Mouse (Mus musculus): Measurements from ENCODE around the gene Sox2. TPM values are rescaled to one million over a fixed set of nuclear protein-coding genes. Genes with fewer than 3 reads are reported as not detected.

Gene Sox2
- polyA plus RNA-seq, 1 experiment: 0.03 TPM

DNA sequence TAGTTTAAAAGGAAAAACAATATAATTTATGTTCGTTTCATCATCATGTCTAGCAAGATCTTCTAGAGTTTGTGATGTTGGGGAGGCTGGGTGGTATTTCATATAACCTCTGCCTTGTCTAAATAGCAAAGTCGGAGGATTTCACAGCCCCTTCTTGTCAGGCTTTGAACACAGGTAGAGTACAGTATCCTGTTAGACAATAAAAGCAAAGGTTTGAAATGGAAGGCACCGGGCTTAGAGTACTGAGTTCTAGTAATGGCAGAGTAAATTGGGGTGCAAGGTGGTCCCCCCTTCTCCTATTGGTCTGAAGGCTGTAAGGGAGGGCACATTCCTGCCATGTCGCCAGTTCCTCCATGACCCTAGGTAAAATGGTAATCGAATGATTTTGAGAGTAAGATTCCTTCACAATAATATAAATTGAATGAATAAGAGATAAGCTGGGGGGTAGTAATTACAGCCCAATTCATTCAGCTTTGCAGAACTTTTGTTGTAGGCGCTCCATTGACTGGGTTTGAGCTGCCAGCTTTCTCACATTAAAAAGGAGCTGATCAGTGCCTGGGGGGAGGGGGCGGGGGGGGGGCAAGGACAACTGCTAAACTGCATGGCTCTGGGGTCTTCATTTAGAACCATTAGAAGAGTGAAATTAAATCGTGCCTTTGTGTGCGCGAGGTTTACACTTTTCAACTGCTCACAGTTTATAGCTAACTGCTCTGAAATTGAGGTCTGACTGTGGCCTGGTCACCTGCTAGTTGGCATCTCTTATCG, 5.3 kb downstream of the Sox2 start:
- TF ChIP-seq POLR2A (IDR thresholded peaks at IDR 0.05; ENCODE audit: low read depth, low read length): no peak
- no peak for TF ChIP-seq CTCF (conservative IDR thresholded peaks at IDR 0.05; ENCODE audit: insufficient read depth, insufficient read length, low read depth, low read length)
- no peak for DNase-seq
- Histone ChIP-seq H3K4me1 (ENCODE audit: control insufficient read depth, insufficient read depth, low read length) (no peaks in the 10 kb centered on the region), H3K4me3 (ENCODE audit: insufficient read depth, low read depth, low read length) (no peak overlapping the region), H3K36me3 (ENCODE audit: control insufficient read depth, insufficient read depth, low read length) (no peaks in the 10 kb centered on the region), H3K27me3 (replicated peaks; ENCODE audit: control insufficient read depth, insufficient read depth, low read length) (peaks cover 25% of the 10 kb centered on the region), H3K27ac (ENCODE audit: insufficient read depth, low read depth, low read length) (no peak overlapping the region)
- WGBS: 18% methylated on average over 11 of the region's 11 CpGs

DNA sequence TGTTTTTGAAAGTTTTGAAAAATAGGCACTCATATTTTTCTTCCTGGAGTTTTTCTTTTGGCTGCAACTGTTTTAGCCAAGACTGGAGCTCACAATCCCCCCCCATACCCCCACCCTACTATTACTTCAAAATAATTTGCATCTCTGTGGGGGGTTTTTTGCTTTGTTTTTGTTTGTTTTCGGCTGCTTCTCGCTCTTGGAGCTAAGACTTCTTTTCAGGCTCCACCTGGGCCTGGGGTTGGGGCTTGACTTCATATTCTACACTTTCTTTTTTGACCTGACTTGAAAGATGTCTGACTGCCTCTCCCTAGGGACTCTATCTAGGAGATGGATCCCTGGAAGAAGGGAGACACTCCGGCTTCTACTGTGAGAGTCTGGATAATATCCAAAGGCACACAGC, 5.9 kb downstream of the Sox2 start:
- WGBS: 26% methylated on average over 3 of the region's 3 CpGs

DNA sequence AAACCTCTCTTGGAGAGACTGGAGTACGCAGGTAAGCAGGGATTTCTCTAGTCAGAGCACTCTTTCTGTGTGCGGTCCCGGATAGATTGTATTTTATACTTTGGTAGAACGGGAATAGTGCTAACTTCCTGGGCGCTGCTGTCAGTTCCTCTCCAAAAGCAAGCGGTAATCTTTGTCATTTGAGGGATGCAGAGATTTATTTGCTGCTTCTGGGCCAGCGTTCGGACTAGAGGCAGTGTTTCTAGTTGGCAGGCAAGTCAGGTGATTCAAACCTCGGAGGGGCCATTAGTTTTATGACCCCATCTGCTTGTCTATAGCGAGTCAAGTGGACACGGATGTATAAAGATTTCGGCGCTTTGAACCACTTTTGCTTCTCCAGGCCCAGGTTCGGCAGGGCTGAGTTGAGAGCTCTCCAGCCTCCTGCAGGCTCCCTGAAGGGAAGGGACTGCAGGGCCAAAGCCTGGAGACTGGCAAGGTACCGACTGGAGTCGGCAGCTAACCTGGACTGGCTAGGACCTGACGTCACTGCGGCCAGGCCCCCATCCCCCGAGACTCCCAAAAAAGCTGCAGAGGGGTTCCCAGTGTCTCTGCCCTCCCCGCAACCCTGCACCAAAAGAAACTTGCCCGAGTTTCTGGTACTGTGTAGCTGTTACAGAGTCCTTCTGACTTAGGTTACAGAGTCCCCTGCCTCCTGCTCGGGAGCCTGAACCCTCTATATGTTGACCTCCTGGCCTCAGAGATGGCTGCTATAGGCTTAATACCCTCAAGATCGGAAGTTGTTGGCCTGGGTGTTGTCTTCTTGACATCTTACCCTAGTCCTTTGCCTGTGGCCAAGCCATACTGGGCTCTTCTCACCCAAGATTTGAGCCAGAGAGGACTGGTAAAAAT, 6.9 kb downstream of the Sox2 start:
- TF ChIP-seq CTCF (conservative IDR thresholded peaks at IDR 0.05; ENCODE audit: insufficient read depth, insufficient read length, low read depth, low read length): no peak
- no peak for TF ChIP-seq POLR2A (IDR thresholded peaks at IDR 0.05; ENCODE audit: low read depth, low read length)
- H3K27ac ChIP-seq (ENCODE audit: insufficient read depth, low read depth, low read length): no peak overlapping the region
- no peaks in the 10 kb centered on the region for H3K4me1 ChIP-seq (ENCODE audit: control insufficient read depth, insufficient read depth, low read length)
- WGBS: 9% methylated on average over 23 of the region's 23 CpGs
- H3K36me3 ChIP-seq (ENCODE audit: control insufficient read depth, insufficient read depth, low read length): no peaks in the 10 kb centered on the region
- H3K4me3 ChIP-seq (ENCODE audit: insufficient read depth, low read depth, low read length): no peak overlapping the region
- peaks cover 17% of the 10 kb centered on the region for H3K27me3 ChIP-seq (replicated peaks; ENCODE audit: control insufficient read depth, insufficient read depth, low read length)
- no peak for DNase-seq

More for the DNA sequence above, 5.9 kb downstream of the Sox2 start:
- Histone ChIP-seq H3K27ac (ENCODE audit: insufficient read depth, low read depth, low read length) (no peak overlapping the region), H3K27me3 (replicated peaks; ENCODE audit: control insufficient read depth, insufficient read depth, low read length) (peaks cover 20% of the 10 kb centered on the region), H3K4me3 (ENCODE audit: insufficient read depth, low read depth, low read length) (no peak overlapping the region), H3K4me1 (ENCODE audit: control insufficient read depth, insufficient read depth, low read length) (no peaks in the 10 kb centered on the region), H3K36me3 (ENCODE audit: control insufficient read depth, insufficient read depth, low read length) (no peaks in the 10 kb centered on the region)
- TF ChIP-seq POLR2A (IDR thresholded peaks at IDR 0.05; ENCODE audit: low read depth, low read length): no peak
- TF ChIP-seq CTCF (conservative IDR thresholded peaks at IDR 0.05; ENCODE audit: insufficient read depth, insufficient read length, low read depth, low read length): no peak
- DNase-seq: no peak

DNA sequence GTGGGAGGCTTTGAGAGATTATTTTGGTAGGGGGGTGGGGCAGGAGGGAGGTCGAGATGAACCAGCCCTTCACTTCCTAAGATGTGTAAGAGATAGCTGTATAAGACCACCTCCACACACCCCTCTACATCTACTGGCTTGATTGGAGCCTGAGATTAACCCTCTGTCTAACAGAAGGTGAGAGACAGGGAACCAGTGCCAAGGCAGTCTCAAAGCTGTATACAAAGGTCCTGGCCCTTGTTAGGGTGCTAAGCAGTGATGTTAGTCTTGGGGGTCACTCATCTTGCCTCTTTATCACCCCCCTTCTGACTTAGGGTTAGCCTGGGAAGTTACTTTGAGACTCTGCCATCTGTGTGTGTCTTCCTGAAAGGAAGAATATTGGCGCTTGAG, 7.5 kb downstream of the Sox2 start:
- WGBS: 37% methylated on average over 2 of the region's 2 CpGs
- Histone ChIP-seq H3K4me3 (ENCODE audit: insufficient read depth, low read depth, low read length) (no peak overlapping the region), H3K36me3 (ENCODE audit: control insufficient read depth, insufficient read depth, low read length) (no peaks in the 10 kb centered on the region), H3K27ac (ENCODE audit: insufficient read depth, low read depth, low read length) (no peak overlapping the region), H3K27me3 (replicated peaks; ENCODE audit: control insufficient read depth, insufficient read depth, low read length) (peaks cover 17% of the 10 kb centered on the region), H3K4me1 (ENCODE audit: control insufficient read depth, insufficient read depth, low read length) (no peaks in the 10 kb centered on the region)
- no peak for TF ChIP-seq POLR2A (IDR thresholded peaks at IDR 0.05; ENCODE audit: low read depth, low read length)
- DNase-seq: no peak

DNA sequence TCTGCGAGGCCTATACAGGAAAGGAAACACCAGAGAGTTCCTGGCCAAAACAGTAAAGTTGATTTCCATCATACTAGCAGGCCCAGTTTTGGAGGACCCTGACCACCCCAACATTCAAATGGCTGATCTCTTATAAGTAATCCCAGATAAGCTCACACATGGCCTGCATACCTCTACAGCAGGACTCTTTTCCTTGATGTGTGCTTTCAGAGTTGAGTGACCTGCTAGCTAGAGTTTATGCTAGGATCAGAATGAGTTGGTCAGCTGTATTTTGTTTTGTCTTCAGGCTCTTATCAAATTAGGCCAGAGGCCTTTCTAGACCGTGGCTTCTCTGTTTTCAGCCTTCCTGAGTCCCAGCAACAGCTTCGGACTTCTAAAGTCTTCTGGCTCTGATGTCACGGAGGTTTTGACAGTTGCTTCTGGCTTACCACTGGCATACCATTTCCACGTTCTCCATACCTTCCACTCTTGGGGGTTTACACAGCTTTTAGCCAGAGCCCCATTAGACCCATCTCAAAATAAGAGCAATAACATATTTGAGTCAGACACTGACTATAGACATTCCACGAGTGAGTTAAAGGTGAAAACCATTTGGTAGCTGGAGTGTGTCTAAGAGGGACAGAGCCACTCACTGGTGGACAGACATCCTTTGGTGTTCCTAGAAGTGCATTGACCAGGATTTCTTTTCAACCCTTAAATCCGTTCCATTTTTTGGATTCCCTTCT, 8.2 kb downstream of the Sox2 start:
- peaks cover 19% of the 10 kb centered on the region for H3K27me3 ChIP-seq (replicated peaks; ENCODE audit: control insufficient read depth, insufficient read depth, low read length)
- H3K4me3 ChIP-seq (ENCODE audit: insufficient read depth, low read depth, low read length): no peak overlapping the region
- no peak for DNase-seq
- H3K36me3 ChIP-seq (ENCODE audit: control insufficient read depth, insufficient read depth, low read length): no peaks in the 10 kb centered on the region
- no peak overlapping the region for H3K27ac ChIP-seq (ENCODE audit: insufficient read depth, low read depth, low read length)
- H3K4me1 ChIP-seq (ENCODE audit: control insufficient read depth, insufficient read depth, low read length): no peaks in the 10 kb centered on the region
- 59% methylated on average over 7 of the region's 7 CpGs for WGBS
- TF ChIP-seq POLR2A (IDR thresholded peaks at IDR 0.05; ENCODE audit: low read depth, low read length): no peak
- no peak for TF ChIP-seq CTCF (conservative IDR thresholded peaks at IDR 0.05; ENCODE audit: insufficient read depth, insufficient read length, low read depth, low read length)

DNA sequence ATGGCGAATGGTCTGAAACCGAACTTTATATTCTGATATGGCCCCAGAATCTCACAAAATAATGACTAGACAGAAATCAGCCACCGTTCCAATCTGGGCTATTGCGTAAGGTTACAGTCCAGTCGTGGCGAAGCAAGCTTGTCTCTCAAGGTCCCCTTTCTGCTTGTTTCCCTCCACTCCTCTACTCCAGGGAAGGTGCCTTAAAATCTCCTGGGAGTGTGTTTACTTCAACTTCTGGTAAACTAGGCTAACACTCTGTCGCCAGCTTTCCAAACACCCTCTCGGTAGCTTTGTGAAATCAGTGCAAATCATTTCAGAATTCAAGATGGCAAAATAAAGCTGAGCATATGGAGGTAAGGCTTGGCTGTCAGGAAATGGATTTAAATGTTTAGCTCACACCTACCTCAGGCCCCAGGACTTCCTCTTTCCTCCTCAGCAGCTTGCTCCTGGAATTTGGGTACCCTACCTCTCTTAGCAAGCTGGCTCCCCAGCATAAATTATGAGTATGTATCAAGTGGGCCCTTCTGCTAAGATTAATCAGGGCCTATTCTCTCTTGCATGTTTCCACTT, 8.8 kb downstream of the Sox2 start:
- Histone ChIP-seq H3K27ac (ENCODE audit: insufficient read depth, low read depth, low read length) (no peak overlapping the region), H3K36me3 (ENCODE audit: control insufficient read depth, insufficient read depth, low read length) (no peaks in the 10 kb centered on the region), H3K4me1 (ENCODE audit: control insufficient read depth, insufficient read depth, low read length) (no peaks in the 10 kb centered on the region), H3K4me3 (ENCODE audit: insufficient read depth, low read depth, low read length) (no peak overlapping the region), H3K27me3 (replicated peaks; ENCODE audit: control insufficient read depth, insufficient read depth, low read length) (peaks cover 20% of the 10 kb centered on the region)
- no peak for DNase-seq
- TF ChIP-seq POLR2A (IDR thresholded peaks at IDR 0.05; ENCODE audit: low read depth, low read length) (no peak), CTCF (conservative IDR thresholded peaks at IDR 0.05; ENCODE audit: insufficient read depth, insufficient read length, low read depth, low read length) (no peak)
- 71% methylated on average over 8 of the region's 8 CpGs for WGBS

Data from kidney, adult 2 months (tissue).